Mouse (Mus musculus): Measurements from ENCODE around the gene Clca4a.
"Not testable (repeated sequence)": the region's sequence is repeated elsewhere in the genome, so short reads cannot be mapped to it uniquely, and the experiment has no call there.

Clca4a gene

GRCm38 (mm10) chr3:144974945-144975344 lies at the start of gene Clca4a:
Clca4a (minus strand) TSS chr3:144975045.
- DNase-seq = no peak

GRCm38 (mm10) chr3:145017807-145018206 lies 43.0 kb upstream of the Clca4a start:
- DNase-seq = no peak

GRCm38 (mm10) chr3:145004422-145004821 lies 29.6 kb upstream of the Clca4a start:
- DNase-seq = peak in 1 of 2 experiments; percentile 9

GRCm38 (mm10) chr3:145000912-145001311 lies 26.1 kb upstream of the Clca4a start:
- DNase-seq = no peak

DNA sequence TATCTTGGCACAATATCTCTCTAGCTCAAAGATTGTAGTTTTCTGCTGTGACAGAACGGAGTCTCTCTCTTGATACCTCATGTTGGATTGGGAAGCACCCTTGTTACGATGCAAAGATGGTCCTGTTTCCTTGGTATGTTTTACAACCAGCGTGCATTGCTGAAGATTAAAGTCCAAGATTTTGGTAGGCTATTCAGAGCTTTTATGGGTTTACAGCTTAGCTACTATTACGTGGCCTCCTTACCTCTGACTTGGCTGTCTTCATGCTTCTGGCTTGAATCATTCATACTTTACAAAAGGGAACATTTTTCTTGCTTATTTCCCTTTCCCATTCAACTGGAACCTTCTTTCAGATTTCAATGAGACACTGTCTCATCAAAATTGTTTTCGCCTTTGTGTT lies 18.2 kb upstream of the Clca4a start:
- no peak for DNase-seq

GRCm38 (mm10) chr3:144992618-144993017 lies 17.8 kb upstream of the Clca4a start:
- no peak for DNase-seq

DNA sequence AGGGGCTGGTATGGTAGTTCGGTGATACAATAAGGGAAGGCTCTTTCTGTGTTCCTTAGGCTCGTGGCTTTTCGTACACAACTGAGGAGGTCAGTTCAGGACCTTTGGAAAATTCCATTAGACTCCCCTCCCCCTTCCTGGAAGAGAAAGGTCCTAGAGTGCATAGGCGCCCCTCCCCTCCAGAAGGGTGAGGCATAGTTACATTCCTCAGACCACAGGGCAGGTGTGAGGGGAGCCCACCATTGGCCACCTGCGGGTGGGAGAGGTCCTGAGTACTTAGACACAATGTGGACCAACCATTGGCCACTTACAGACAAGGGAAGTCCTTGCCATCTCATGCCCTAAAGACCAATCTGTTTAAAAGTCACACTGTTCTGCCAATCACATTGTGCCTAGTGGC lies 11.0 kb upstream of the Clca4a start:
- DNase-seq = no peak

GRCm38 (mm10) chr3:144980551-144980950 lies 5.7 kb upstream of the Clca4a start:
- DNase-seq = no peak

DNA sequence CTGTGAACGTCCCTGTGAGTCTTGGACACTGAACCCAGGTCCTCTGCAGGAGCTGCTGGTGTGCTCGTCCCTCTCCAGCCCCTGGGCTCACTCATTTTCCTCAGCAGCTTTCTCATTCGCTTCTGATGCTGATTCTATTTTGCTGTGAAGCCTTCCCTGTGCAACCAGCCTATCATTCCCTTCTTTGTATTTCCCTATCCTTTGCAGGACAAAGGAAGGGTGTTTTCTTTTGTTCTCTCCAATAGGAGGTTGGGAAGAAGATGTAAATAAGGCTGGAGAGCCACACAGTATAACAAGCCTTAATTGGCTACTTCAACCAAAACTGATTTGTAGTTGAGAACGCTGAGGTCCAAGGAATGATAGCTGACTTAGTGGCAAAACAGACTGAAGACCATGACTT lies 2.8 kb upstream of the Clca4a start:
- no peak for DNase-seq

DNA sequence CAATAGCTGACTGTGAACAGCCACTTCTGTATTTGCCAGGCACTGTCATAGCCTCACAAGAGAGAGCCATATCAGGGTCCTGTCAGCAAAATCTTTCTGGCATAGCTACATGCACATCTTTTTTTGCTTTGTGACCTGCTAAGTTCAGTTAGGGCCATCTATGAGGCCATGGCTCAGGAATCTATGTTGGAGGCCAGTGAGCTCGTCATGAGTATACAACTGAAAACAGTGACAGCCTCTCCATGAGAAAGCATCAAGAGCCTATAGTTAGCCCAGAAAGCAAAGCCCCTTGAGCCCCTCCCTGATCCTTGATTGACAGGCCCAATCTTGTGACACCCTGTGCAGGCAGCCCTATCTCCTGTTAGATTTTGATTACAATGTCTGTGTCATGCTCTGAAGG lies 1.2 kb upstream of the Clca4a start:
- no peak for DNase-seq

DNA sequence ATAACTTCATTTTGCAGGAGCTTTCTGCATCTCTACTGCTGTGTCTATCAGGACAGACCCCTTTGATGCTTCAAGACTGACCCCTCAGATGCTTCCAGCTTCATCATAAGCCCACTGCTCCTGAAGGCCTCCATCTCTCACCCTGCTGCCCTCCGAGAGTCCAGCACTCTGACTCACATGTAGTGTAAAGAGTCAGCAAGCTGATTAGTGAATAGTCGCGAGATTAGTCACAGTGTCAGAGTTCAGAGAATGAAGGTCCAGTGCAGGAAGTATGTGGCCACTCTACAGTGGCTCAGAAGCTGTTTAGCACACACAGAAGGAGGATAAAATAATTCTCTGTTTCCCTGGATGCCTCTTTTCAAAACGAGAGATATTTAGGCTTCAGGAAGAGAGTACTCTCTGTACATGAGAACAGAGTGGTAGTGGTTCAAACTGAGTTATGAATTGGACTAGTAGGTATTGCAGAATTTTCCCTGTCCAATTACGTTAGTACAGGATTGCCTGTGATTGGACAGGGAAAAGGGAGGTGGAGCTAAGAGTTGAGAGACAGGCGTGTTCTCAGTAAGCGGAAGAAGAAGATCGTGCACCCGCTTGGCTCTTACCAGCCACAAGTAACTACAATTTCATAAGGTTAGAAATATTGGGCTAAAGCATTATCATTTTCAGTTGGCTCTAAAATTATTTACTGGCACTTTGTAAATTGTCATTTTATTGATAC lies 3.1 kb downstream of the Clca4a start:
- DNase-seq = no peak

GRCm38 (mm10) chr3:144969755-144970154 lies 5.1 kb downstream of the Clca4a start:
- DNase-seq = no peak

GRCm38 (mm10) chr3:144966074-144966473 lies 8.8 kb downstream of the Clca4a start:
- DNase-seq = no peak

DNA sequence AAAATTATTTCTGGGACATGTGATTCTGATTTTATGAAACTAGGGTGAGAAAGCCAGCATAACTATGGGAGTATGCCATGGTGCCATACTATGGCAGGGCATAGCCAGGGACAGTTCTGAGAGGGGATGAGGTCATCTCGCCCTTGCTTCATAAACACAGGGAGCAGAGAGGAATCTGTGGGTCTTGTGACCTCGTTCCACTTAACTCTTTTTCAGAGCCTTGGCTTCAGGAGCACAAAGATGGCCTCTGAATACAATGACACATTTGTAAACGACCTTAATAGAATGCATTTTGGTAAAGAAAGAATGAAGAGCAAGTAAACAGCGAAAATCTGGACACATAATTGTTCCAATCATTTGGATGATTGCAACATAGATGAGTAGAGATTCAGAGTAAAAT lies 24.0 kb downstream of the Clca4a start:
- DNase-seq = no peak

DNA sequence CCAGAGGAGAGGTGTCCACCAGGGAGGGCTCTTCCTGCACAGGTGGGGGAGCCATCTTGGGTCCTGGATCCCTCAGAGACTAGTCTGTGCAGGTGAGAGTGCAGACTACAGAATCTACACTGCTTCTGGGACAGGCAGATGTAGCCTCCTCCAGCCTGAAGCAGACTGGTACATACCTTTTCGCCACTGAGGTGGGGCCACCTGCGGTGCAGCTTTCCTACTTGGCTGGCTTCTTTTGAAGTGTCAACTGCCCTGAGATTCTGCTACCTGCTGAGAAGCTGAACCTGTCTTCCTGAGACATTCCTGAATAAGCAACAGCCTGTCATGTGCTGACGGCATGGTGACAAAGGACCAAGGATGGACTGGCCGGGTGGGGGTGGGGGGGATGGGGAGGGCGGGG lies 27.5 kb downstream of the Clca4a start:
- DNase-seq = not testable (repeated sequence)

GRCm38 (mm10) chr3:144933625-144934024 lies 41.2 kb downstream of the Clca4a start:
- DNase-seq = not testable (repeated sequence)

- DNase-seq = no peak
These were observed 41.8 kb downstream of the Clca4a start for GRCm38 (mm10) chr3:144933011-144933491.

DNA sequence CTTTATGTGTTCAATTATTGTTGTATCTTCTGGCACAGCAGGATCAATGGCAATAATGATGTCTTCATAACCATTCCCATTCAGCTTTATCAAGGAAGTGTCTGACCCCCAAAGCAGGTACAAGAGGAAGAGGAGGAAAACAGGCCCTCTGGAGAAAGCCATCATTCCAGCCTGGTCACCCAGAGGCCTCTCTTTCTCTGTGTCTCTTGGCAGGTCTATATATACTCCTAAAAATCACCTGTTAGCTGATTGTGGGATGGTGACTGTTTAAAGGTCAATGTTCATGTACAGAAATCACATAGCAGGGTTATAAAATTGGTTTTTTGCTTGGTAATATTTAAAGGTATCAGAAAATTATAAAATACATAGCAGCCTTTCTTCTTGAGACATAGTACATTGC lies 42.5 kb downstream of the Clca4a start, which contains the start of gene Clca4b:
TSS of gene Clca4b (minus strand) at position 195 of the 400 bp plus-strand sequence.
- DNase-seq = no peak

- no peak for DNase-seq
These were observed 60.8 kb downstream of the Clca4a start for GRCm38 (mm10) chr3:144914014-144914413.
